Mouse (Mus musculus) embryonic facial prominence, embryonic 15.5 days (tissue): ENCODE data around the gene Mgarp. TPM values are rescaled to one million over a fixed set of nuclear protein-coding genes. Genes with fewer than 3 reads are reported as not detected.
A peak's percentile ranks its signal among the peaks of the same experiment; 100 is the strongest.
"Not testable (repeated sequence)": the region's sequence is repeated elsewhere in the genome, so short reads cannot be mapped to it uniquely, and the experiment has no call there.

Experiments used
- ATAC-seq: fragments of 200-750 bp; cut with Nextera tagmentation; 2 replicates; pipeline ENCODE4 v1.8.0; 2017; ENCODE audit warnings: low read depth, moderate TSS enrichment; ENCODE audit not compliant: insufficient number of reproducible peaks, low FRiP score, low TSS enrichment
- H3K27ac ChIP-seq: fragments of 300-500 bp; sonication (generic); replicated peaks from 2 replicates; pipeline ENCODE4 v1.5.1; 2015; ENCODE audit warnings: mild to moderate bottlenecking, inconsistent platforms
- H3K27me3 ChIP-seq: fragments of 300-500 bp; sonication (generic); 2 replicates; pipeline ENCODE4 v1.6.1; 2015; ENCODE audit warnings: inconsistent platforms
- H3K36me3 ChIP-seq: fragments of 300-500 bp; sonication (generic); 2 replicates; pipeline ENCODE4 v1.6.1; 2015; ENCODE audit warnings: mild to moderate bottlenecking, inconsistent platforms
- H3K4me1 ChIP-seq: fragments of 300-500 bp; sonication (generic); 2 replicates; pipeline ENCODE4 v1.6.1; 2015; ENCODE audit warnings: inconsistent platforms
- H3K4me2 ChIP-seq: fragments of 300-500 bp; sonication (generic); replicated peaks from 2 replicates; pipeline ENCODE4 v1.6.1; 2015; ENCODE audit warnings: mild to moderate bottlenecking, inconsistent platforms
- H3K4me3 ChIP-seq: fragments of 300-500 bp; sonication (generic); replicated peaks from 2 replicates; pipeline ENCODE4 v1.5.1; 2015; ENCODE audit warnings: mild to moderate bottlenecking, inconsistent platforms
- H3K9ac ChIP-seq: fragments of 300-500 bp; sonication (generic); 2 replicates; pipeline ENCODE4 v1.6.1; 2015; ENCODE audit warnings: inconsistent platforms
- H3K9me3 ChIP-seq: fragments of 300-500 bp; sonication (generic); replicated peaks from 2 replicates; pipeline ENCODE4 v1.6.1; 2016; ENCODE audit warnings: inconsistent platforms
- WGBS: fragments of 180-500 bp; shearing (Covaris S2); methylation state at CpG from one replicate; pipeline ENCODE4 v1.1.7; 2015; 5-methylcytosine and 5-hydroxymethylcytosine counted together
- polyA plus RNA-seq: library from polyadenylated mRNA; unstranded; fragments of >200 nt; fragmentation: Nextera tagmentation; extraction: Ambion mirVana; gene quantifications from 2 replicates; pipeline ENCODE4 v1.2.1, GENCODE M21; 2015

The Mgarp gene
- polyA plus RNA-seq, 1 experiment from 2014 or later: 5.7 TPM

DNA sequence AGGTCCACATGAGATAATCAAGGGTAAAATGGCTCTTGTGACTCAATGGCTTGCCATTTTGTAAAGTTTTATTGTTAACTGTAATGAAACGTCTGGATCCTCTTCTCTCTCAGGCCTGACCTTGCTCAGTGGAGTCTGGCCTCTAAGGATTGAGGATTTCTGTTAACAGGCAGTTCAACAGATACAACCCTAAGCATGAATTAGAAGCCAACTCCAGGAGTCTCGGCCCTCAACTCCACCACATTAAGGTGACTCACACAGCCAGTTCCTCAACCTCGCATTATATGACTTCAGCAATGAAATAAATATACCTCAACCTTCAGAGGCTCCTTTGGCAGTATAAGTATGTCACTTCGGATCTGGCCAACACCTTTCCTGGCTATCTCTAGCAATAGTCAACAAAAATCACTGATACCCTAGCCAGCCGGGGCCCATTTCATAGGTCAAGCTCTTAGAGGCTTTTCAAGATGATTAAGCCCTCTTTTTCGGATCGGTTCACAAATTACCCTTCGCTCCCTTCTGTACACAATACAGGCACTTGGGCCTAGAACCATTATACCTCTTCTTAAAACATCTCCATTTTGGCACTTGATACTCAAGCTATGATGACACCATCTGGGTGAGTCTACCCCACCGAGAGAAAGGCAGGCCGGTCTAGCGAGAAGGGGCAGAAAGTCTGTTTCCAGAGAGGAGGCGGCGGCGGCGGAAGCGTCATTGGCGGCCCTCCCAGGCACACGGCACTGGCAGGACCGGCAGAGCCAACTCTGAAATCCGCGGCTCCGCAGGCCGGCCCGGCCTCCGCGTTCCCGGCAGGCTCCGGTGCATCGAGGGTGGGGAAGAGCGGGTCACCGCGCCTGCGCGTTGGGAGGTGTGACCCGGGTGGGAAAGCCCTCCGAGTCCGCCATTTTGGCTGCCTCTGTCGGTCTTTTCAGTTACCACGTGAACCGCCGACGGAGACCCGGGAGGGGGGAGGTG lies 18.8 kb upstream of the Mgarp start, which contains the start of gene Naa15:
Gene Naa15 (plus strand): TSS at position 51 of the 975 bp plus-strand sequence.
- ATAC-seq: peak; percentile 94
- Histone ChIP-seq H3K27me3 (no peaks in the 10 kb centered on the region), H3K9me3 (no peaks in the 10 kb centered on the region), H3K36me3 (no peaks in the 10 kb centered on the region), H3K4me2 (peak within 1 kb of the TSS; percentile 55), H3K9ac (peak within 1 kb of the TSS; percentile 93), H3K4me3 (peak within 1 kb of the TSS; percentile 98), H3K27ac (peak within 1 kb of the TSS; percentile 92), H3K4me1 (peaks cover 16% of the 10 kb centered on the region)
- WGBS: 3% methylated on average over 43 of the region's 43 CpGs

DNA sequence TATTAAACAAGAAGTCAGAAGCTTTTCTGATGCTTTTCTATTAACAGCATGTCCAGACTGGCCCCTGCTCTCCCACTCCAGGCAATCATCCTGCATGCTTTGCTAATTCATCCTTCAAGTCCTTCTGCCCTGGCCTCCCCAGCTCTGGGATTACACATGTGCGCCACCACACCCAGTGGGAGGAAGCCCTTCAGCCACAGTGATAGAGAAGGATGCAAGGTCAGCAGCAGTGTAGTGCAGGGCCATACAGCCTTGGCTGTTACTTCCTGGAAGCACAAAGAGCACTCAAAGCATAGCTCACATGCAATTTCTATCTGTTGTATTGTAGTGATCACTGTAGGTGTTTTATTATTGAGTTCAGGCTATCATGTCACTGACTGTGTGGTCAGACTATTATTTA lies 16.7 kb upstream of the Mgarp start:
- Histone ChIP-seq H3K27me3 (no peaks in the 10 kb centered on the region), H3K4me3 (no peak overlapping the region), H3K4me1 (peaks cover 13% of the 10 kb centered on the region), H3K36me3 (no peaks in the 10 kb centered on the region), H3K27ac (no peak overlapping the region), H3K9me3 (no peaks in the 10 kb centered on the region), H3K9ac (no peak overlapping the region), H3K4me2 (no peak overlapping the region)
- no peak for ATAC-seq
- 61% methylated on average over 1 of the region's 1 CpGs for whole genome bisulfite sequencing

DNA sequence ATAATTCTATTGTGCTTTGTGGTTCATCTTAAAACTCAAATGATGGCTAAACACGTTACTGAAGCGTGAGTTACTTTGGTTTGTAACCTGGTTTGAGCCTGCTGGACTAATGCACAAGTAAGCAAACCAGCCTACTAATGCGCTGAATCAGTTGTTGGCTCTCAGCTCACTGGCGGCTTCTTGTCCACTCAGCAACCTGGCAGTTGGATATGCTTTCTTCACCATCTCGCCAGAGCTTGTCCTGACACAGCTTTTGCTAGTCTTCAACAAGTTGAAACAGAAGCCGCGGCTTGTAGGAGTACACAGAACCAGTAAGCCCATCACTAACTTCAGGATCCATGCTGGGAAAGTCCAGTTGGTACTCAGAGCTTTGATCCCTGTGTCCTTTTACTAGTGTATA lies 15.9 kb upstream of the Mgarp start:
- no peak overlapping the region; the same call in 1 of the 2 replicates for H3K27ac ChIP-seq
- H3K9ac ChIP-seq: no peak overlapping the region
- H3K36me3 ChIP-seq: no peaks in the 10 kb centered on the region
- no peak overlapping the region for H3K4me2 ChIP-seq
- WGBS: 84% methylated on average over 7 of the region's 7 CpGs
- peaks cover 13% of the 10 kb centered on the region for H3K4me1 ChIP-seq
- H3K4me3 ChIP-seq: no peak overlapping the region
- no peaks in the 10 kb centered on the region for H3K27me3 ChIP-seq
- H3K9me3 ChIP-seq: no peaks in the 10 kb centered on the region
- no peak for ATAC-seq

DNA sequence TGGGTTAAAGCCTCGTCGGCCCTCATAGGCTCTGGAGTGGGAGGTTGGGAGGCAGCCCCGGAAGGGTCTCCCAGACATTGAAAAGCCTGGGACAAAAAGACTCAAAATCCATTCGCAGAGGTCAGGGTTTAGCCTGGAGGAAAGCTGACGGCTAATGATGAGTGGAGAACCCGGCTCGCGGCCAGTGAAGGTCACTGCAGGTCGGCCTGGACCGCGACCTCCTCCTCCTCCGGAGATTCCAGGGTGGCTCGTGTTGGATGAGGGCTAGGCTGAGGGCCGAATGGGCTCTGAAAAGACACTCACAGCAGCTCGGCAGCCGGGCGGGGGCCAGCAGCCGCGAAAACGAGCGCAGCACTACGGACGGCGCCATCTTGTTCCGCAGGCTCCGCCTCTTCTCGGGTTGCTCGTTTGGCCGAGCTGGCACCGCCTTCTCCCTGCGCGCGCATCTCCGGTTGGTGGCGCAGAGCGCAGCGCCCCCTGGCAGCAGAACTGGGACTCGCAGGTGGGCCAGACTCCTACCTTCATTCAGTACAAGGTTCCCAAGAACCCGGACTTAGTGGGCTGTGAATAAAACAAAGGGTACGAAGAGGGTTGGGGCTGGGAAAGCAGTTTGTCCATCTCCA lies 12.1 kb upstream of the Mgarp start, which contains the start of gene Ndufc1:
Gene Ndufc1 (minus strand): TSS at position 428 of the 623 bp plus-strand sequence.
- peaks cover 7% of the 10 kb centered on the region for H3K4me1 ChIP-seq
- under 1% methylated on average over 40 of the region's 40 CpGs for WGBS
- H3K4me3 ChIP-seq: peak within 1 kb of the TSS; percentile 85
- H3K27ac ChIP-seq: peak within 1 kb of the TSS; percentile 97
- H3K9ac ChIP-seq: peak within 1 kb of the TSS; percentile 81
- H3K9me3 ChIP-seq: no peaks in the 10 kb centered on the region
- peak within 1 kb of the TSS; percentile 64 for H3K4me2 ChIP-seq
- peak; percentile 90 for ATAC-seq
- peaks cover 17% of the 10 kb centered on the region; the same call in 1 of the 2 replicates for H3K36me3 ChIP-seq
- H3K27me3 ChIP-seq: no peaks in the 10 kb centered on the region

DNA sequence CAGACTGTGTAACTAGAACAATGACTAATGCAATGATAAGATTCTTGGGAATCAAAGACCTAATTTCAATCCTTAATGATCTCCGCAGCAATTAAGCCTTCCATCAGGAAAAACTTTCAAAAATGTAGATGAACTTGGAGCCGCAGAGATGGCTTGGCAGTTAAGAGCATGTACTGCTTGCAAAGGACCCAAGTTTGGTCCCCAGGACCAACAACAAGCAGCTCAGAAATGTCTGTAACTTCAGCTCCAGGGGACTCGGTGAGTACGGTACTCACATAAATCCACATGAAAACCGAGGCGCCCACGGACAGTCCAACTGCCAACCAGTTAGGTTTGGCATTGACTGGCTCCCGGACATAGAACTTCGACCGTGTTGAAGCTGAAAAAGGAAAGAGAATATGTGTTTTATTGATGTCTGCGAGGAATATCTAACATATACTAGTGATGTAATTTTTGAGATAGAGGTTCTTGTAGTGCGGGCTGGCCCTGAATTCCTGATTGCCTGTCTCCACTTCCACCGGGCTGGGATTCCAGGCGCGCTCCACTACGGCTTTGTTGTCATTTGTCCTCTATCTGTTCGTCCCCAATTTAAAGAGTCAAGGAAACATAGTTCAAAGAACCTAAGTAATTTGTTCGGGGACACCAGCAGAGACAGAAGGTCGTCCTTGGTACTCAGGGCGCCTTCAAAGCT lies 11.5 kb upstream of the Mgarp start:
- H3K27me3 ChIP-seq: no peaks in the 10 kb centered on the region
- ATAC-seq: no peak
- H3K9ac ChIP-seq: peak overlapping the region; percentile 81
- H3K4me3 ChIP-seq: peak overlapping the region; percentile 85
- WGBS: 19% methylated on average over 20 of the region's 20 CpGs
- peak overlapping the region; percentile 64 for H3K4me2 ChIP-seq
- peaks cover 24% of the 10 kb centered on the region; the same call in 1 of the 2 replicates for H3K36me3 ChIP-seq
- H3K9me3 ChIP-seq: no peaks in the 10 kb centered on the region
- peak overlapping the region; percentile 97 for H3K27ac ChIP-seq
- peaks cover 7% of the 10 kb centered on the region for H3K4me1 ChIP-seq

DNA sequence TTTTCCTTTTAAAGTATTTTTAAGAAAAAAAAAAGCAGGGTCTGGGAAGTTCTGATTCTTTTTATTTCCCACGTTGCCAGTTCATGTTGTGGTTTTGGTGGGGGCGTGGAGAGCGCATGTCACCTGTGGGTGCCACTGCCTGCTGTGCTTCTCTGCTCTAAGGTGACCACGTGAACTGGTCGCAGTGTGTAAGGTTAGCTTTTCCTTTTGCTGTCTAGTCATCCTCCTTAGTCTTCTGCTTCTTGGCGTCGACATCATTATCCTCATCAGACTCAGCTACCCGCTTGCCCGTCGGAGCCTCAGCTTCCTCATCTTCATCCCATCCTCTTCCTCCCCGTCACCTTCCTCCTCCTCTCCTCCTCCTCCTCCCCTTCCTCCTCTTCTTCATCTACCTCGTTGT lies 6.1 kb upstream of the Mgarp start:
- Histone ChIP-seq H3K4me1 (peaks cover 3% of the 10 kb centered on the region; the same call in 1 of the 2 replicates), H3K27ac (no peak overlapping the region), H3K9ac (no peak overlapping the region), H3K9me3 (no peaks in the 10 kb centered on the region), H3K36me3 (peaks cover 29% of the 10 kb centered on the region; the same call in 1 of the 2 replicates), H3K4me2 (no peak overlapping the region), H3K27me3 (no peaks in the 10 kb centered on the region), H3K4me3 (no peak overlapping the region)
- WGBS: 91% methylated on average over 12 of the region's 12 CpGs
- ATAC-seq: no peak

DNA sequence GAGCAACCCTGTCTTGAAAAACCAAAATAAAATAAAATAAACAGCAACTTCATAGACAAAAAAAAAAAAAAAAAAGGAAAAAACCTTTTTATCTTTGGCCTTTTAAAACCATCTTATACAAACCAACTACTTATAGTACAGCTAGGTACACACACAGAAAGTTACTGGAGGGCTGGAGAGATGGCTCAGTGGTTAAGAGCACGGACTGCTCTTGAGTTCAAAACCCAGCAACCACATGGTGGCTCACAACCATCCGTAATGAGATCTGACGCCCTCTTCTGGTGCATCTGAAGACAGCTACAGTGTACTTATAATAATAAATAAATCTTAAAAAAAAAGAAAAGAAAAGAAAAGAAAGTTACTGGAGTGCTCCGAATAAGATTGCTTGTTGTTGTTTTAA lies 5.5 kb upstream of the Mgarp start:
- not testable (repeated sequence) for H3K9ac ChIP-seq, H3K4me2 ChIP-seq, H3K27me3 ChIP-seq, H3K4me1 ChIP-seq, H3K9me3 ChIP-seq, ATAC-seq, H3K4me3 ChIP-seq, H3K27ac ChIP-seq
- H3K36me3 ChIP-seq: peaks cover 28% of the 10 kb centered on the region; the same call in 1 of the 2 replicates
- 62% methylated on average over 4 of the region's 4 CpGs for WGBS

DNA sequence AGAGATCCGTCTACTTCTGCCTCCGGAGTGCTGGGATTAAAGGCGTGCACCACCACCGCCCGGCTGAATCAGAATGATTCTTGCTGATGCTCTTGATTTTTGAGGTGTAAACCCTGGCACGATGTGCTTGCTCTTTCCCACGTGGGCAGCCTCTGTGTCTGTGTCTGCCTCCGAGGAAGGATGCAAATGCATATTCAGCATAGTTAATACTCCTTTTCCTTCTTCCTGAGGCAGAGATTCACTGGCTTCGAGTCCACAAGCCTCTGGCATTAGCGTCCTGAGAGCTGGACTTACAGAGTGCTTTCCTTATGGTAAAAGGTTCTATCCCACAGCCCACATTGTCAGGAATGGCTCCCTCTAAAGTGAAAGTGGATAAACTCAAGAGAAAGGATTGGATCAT lies 4.1 kb upstream of the Mgarp start:
- Histone ChIP-seq H3K9me3 (no peaks in the 10 kb centered on the region), H3K4me1 (peaks cover 8% of the 10 kb centered on the region; the same call in 1 of the 2 replicates), H3K36me3 (peaks cover 17% of the 10 kb centered on the region; the same call in 1 of the 2 replicates), H3K9ac (no peak overlapping the region), H3K27ac (no peak overlapping the region), H3K27me3 (0 out of 2 replicates have a peak, but pooled peaks cover 5% of the 10 kb centered on the region), H3K4me3 (no peak overlapping the region), H3K4me2 (no peak overlapping the region)
- no peak for ATAC-seq
- WGBS: 71% methylated on average over 10 of the region's 10 CpGs

DNA sequence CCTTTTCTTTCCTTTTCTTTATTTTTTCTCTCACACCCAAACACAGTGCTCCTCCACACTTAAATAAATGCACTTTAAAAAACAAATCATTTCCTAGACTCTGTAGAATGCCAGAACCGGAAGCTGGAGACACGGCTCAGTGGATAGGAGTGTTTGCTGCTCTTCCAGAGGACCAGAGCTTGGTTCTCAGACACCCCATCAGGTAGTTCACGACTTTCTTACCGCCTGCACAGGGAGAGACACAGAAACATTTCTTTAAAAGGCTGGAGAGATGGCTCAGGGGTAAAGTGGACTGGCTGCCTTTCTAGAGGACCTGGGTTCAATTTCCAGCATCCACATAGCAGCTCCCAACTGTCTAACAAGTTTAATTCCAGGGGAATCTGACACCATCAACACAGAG lies 3.0 kb upstream of the Mgarp start:
- Histone ChIP-seq H3K27me3 (0 out of 2 replicates have a peak, but pooled peaks cover 10% of the 10 kb centered on the region), H3K9me3 (no peaks in the 10 kb centered on the region), H3K36me3 (peaks cover 16% of the 10 kb centered on the region; the same call in 1 of the 2 replicates), H3K4me1 (peaks cover 8% of the 10 kb centered on the region; the same call in 1 of the 2 replicates), H3K9ac (no peak overlapping the region), H3K4me2 (no peak overlapping the region), H3K4me3 (no peak overlapping the region), H3K27ac (no peak overlapping the region)
- ATAC-seq: no peak
- 45% methylated on average over 4 of the region's 4 CpGs for WGBS

DNA sequence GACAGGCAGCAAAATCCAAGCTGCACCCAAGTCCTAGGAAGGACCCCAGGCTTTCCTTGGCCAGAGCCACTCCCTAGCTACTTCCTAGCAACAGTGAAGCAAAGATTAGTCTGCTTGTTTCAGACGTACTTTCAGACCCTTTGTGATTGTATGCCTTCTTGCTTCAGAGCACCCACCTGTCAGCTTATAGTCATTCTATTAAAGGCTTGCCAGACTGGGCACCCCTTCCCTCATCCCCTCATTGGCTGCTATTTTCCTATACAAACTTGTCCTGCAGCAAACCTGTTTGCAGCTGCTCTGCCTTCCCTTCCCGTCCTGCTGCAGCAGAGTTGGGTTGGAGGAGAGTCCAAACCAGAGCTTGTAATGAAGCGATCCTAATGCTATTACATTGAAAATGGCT lies 2.1 kb upstream of the Mgarp start:
- Histone ChIP-seq H3K4me2 (no peak overlapping the region), H3K4me3 (no peak overlapping the region), H3K27ac (no peak overlapping the region), H3K36me3 (peaks cover 11% of the 10 kb centered on the region; the same call in 1 of the 2 replicates), H3K27me3 (0 out of 2 replicates have a peak, but pooled peaks cover 10% of the 10 kb centered on the region), H3K4me1 (peaks cover 8% of the 10 kb centered on the region; the same call in 1 of the 2 replicates), H3K9ac (no peak overlapping the region), H3K9me3 (no peaks in the 10 kb centered on the region)
- 11% methylated on average over 3 of the region's 3 CpGs for WGBS
- no peak for ATAC-seq
